Mouse (Mus musculus) heart, adult 2 months (tissue): ENCODE data around the gene Gm21970. TPM values are rescaled to one million over a fixed set of nuclear protein-coding genes. Genes with fewer than 3 reads are reported as not detected.

Experiments used
- DNase-seq, 2 experiments: peaks; one replicate each; pipeline ENCODE4 v3.0.0; 2021
- H3K27ac ChIP-seq: fragments of 200-600 bp; 2 replicates; pipeline ENCODE4 v1.8.1; 2022
- H3K27me3 ChIP-seq: fragments of 200-500 bp; 2 replicates; pipeline ENCODE4 v1.6.1; 2012; ENCODE audit warnings: mild to moderate bottlenecking, low read length, inconsistent platforms, mixed read lengths; ENCODE audit not compliant: control insufficient read depth, insufficient read depth
- H3K36me3 ChIP-seq: fragments of 200-500 bp; 2 replicates; pipeline ENCODE4 v1.6.1; 2012; ENCODE audit warnings: low read length, inconsistent platforms; ENCODE audit not compliant: control insufficient read depth, insufficient read depth
- H3K4me1 ChIP-seq: fragments of 200-500 bp; 2 replicates; pipeline ENCODE4 v1.6.1; 2011; ENCODE audit warnings: low read length; ENCODE audit not compliant: control insufficient read depth, insufficient read depth
- H3K4me3 ChIP-seq: fragments of 200-600 bp; 2 replicates; pipeline ENCODE4 v1.8.1; 2022
- H3K79me2 ChIP-seq: fragments of 200-500 bp; replicated peaks from 2 replicates; pipeline ENCODE4 v1.6.1; 2012; ENCODE audit warnings: mild to moderate bottlenecking, inconsistent platforms, low read length, moderate library complexity, mixed read lengths; ENCODE audit not compliant: control insufficient read depth, insufficient read depth
- H3K9ac ChIP-seq: fragments of 200-500 bp; 2 replicates; pipeline ENCODE4 v1.6.1; 2012; ENCODE audit warnings: low read depth, mild to moderate bottlenecking, control low read depth, inconsistent platforms, low read length, mixed read lengths
- CTCF ChIP-seq: fragments of 200-600 bp; IDR thresholded peaks from 2 replicates; pipeline ENCODE4 v1.8.1; 2022; ENCODE audit warnings: antibody characterized with exemption, mild to moderate bottlenecking, moderate library complexity
- EP300 ChIP-seq: fragments of 200-500 bp; IDR thresholded peaks from 2 replicates; pipeline ENCODE4 v1.6.1; 2011; ENCODE audit warnings: low read depth, low read length, control low read depth; ENCODE audit not compliant: insufficient read depth
- POLR2A ChIP-seq: fragments of 200-500 bp; IDR thresholded peaks from 2 replicates; pipeline ENCODE4 v1.6.1; 2011; ENCODE audit warnings: mild to moderate bottlenecking, low read depth, low read length, control low read depth; ENCODE audit not compliant: insufficient read depth
- WGBS: fragments of 180-500 bp; shearing (Covaris S2); methylation state at CpG from one replicate; pipeline ENCODE4 v1.1.7; 2018; 5-methylcytosine and 5-hydroxymethylcytosine counted together
- intact Hi-C: fragments of 180-260 bp; cut with DNase I; formaldehyde crosslinking; loops from one replicate; pipeline ENCODE4 v1.15.1; 2025
- polyA plus RNA-seq: library from polyadenylated mRNA; depleted of rRNA; stranded (reverse); fragments of >200 nt; gene quantifications from 2 replicates; pipeline ENCODE4 v1.2.3, GENCODE M21; 2012
- total RNA-seq, 2 experiments: library from RNA; stranded (reverse); gene quantifications; 2 replicates each; pipeline ENCODE4 v1.2.3; 2021

Gm21970 gene
- total and polyA plus RNA-seq, 3 experiments = not detected

GRCm38 (mm10) chr16:91387121-91387486, 4.4 kb upstream of the Gm21970 start:
- peaks cover 2% of the 10 kb centered on the region; the same call in 1 of the 2 replicates for H3K4me1 ChIP-seq
- intact Hi-C loops = no loop called here
- H3K27ac ChIP-seq = no peak overlapping the region
- no peaks in the 10 kb centered on the region for H3K79me2 ChIP-seq
- 93% methylated on average over 3 of the region's 3 CpGs for WGBS
- no peak overlapping the region for H3K9ac ChIP-seq
- H3K4me3 ChIP-seq = no peak overlapping the region
- TF ChIP-seq CTCF = no peak
- TF ChIP-seq EP300 = no peak
- TF ChIP-seq POLR2A = no peak
- no peaks in the 10 kb centered on the region for H3K27me3 ChIP-seq
- H3K36me3 ChIP-seq = peaks cover 9% of the 10 kb centered on the region
- DNase-seq = no peak

- TF ChIP-seq CTCF (peak; percentile 77), EP300 (peak; percentile 66; the same call in 1 of the 2 replicates), POLR2A (no peak)
- no peak overlapping the region for H3K4me3 ChIP-seq
- H3K27me3 ChIP-seq = no peaks in the 10 kb centered on the region
- H3K79me2 ChIP-seq = no peaks in the 10 kb centered on the region
- intact Hi-C loops = no loop called here
- WGBS = 87% methylated on average over 4 of the region's 4 CpGs
- no peak overlapping the region for H3K27ac ChIP-seq
- no peak overlapping the region for H3K9ac ChIP-seq
- H3K36me3 ChIP-seq = peaks cover 7% of the 10 kb centered on the region
- peak in 1 of 2 experiments; percentile 18 for DNase-seq
- H3K4me1 ChIP-seq = peaks cover 7% of the 10 kb centered on the region
Measured at GRCm38 (mm10) chr16:91390100-91390499, 1.4 kb upstream of the Gm21970 start.

- Histone ChIP-seq H3K4me3 (no peak overlapping the region), H3K79me2 (no peaks in the 10 kb centered on the region), H3K9ac (no peak overlapping the region), H3K36me3 (peaks cover 8% of the 10 kb centered on the region), H3K27ac (peak overlapping the region; percentile 24), H3K4me1 (peaks cover 5% of the 10 kb centered on the region), H3K27me3 (no peaks in the 10 kb centered on the region)
- DNase-seq = peak; percentile 28 to 61
- intact Hi-C loops = no loop called here
- TF ChIP-seq EP300 (0 out of 2 replicates have a peak, but pooled peaks have one; percentile 23), POLR2A (no peak)
- WGBS = 37% methylated on average over 4 of the region's 4 CpGs
Measured at GRCm38 (mm10) chr16:91394826-91395410, 3.4 kb downstream of the Gm21970 start.

GRCm38 (mm10) chr16:91395633-91396392, 4.3 kb downstream of the Gm21970 start:
- TF ChIP-seq EP300 (no peak), POLR2A (no peak), CTCF (no peak)
- Histone ChIP-seq H3K4me1 (peaks cover 5% of the 10 kb centered on the region), H3K79me2 (no peaks in the 10 kb centered on the region), H3K4me3 (no peak overlapping the region), H3K36me3 (peaks cover 8% of the 10 kb centered on the region), H3K27me3 (no peaks in the 10 kb centered on the region), H3K9ac (no peak overlapping the region), H3K27ac (no peak overlapping the region)
- intact Hi-C loops = no loop called here
- 88% methylated on average over 8 of the region's 8 CpGs for WGBS
- DNase-seq = no peak

- peaks cover 5% of the 10 kb centered on the region for H3K4me1 ChIP-seq
- no peaks in the 10 kb centered on the region for H3K27me3 ChIP-seq
- no peaks in the 10 kb centered on the region for H3K79me2 ChIP-seq
- 68% methylated on average over 10 of the region's 10 CpGs for WGBS
- peaks cover 6% of the 10 kb centered on the region for H3K36me3 ChIP-seq
- H3K4me3 ChIP-seq = no peak overlapping the region
- TF ChIP-seq POLR2A = no peak
- no peak for TF ChIP-seq CTCF
- H3K9ac ChIP-seq = no peak overlapping the region
- intact Hi-C loops = no loop called here
- no peak overlapping the region for H3K27ac ChIP-seq
- no peak for DNase-seq
Measured at GRCm38 (mm10) chr16:91396844-91397537, 5.5 kb downstream of the Gm21970 start.

GRCm38 (mm10) chr16:91398030-91398429, 6.5 kb downstream of the Gm21970 start:
- no peak overlapping the region for H3K9ac ChIP-seq
- no peaks in the 10 kb centered on the region for H3K79me2 ChIP-seq
- no peaks in the 10 kb centered on the region for H3K27me3 ChIP-seq
- DNase-seq = no peak
- H3K4me1 ChIP-seq = peaks cover 8% of the 10 kb centered on the region
- WGBS = 87% methylated on average over 12 of the region's 12 CpGs
- H3K4me3 ChIP-seq = no peak overlapping the region
- TF ChIP-seq EP300 (no peak), POLR2A (no peak), CTCF (no peak)
- intact Hi-C loops = no loop called here
- H3K36me3 ChIP-seq = peaks cover 11% of the 10 kb centered on the region
- H3K27ac ChIP-seq = no peak overlapping the region
